ENCODE assay signal across 14 mouse cellular contexts in genomic region chr13:41267827-41268408, GRCm38 (mm10). TPM values are rescaled to one million over a fixed set of nuclear protein-coding genes. Genes with fewer than 3 reads are reported as not detected.
DNase-seq lines count a peak whose midpoint lies in the region; ATAC-seq lines count a peak whose summit lies in the region.
"Had no signal": no experiment of that assay in that cellular context is flagged by ENCODE, and none has a peak within 500 bp of the region (broad histone marks: within the 10 kb centered on the region; RNA-seq: fewer than 3 reads in every experiment).

No protein-coding gene starts in this region.

- intact Hi-C loops in heart, postnatal 10 days (cut with DNase I), result no loop called here

- H3K9me3 ChIP-seq in heart, embryonic 10.5 days, result no peaks in the 10 kb centered on the region
- H3K9me3 ChIP-seq in lung, embryonic 16.5 days (ENCODE audit: control insufficient read depth, low read length), result peaks cover 9% of the 10 kb centered on the region; the same call in 1 of the 2 replicates
- no peaks in the 10 kb centered on the region for H3K9me3 ChIP-seq in neural tube, embryonic 15.5 days (replicated peaks)
- H3K9me3 ChIP-seq: stomach, embryonic 15.5 days had no signal

- 32% methylated on average over 7 of the region's 7 CpGs for WGBS in heart, embryonic 10.5 days
- WGBS in lung, embryonic 16.5 days, result 33% methylated on average over 7 of the region's 7 CpGs
- WGBS in neural tube, embryonic 15.5 days, result 29% methylated on average over 7 of the region's 7 CpGs

- H3K27ac ChIP-seq in heart, embryonic 10.5 days, result 0 out of 2 replicates have a peak overlapping the region, but pooled peaks have one; percentile 23
- no peak overlapping the region for H3K27ac ChIP-seq in lung, embryonic 16.5 days (ENCODE audit: low read length)
- no peak overlapping the region for H3K27ac ChIP-seq in neural tube, embryonic 15.5 days (replicated peaks)
- H3K27ac ChIP-seq: forebrain, embryonic 10.5 days; limb, embryonic 12.5 days; stomach, embryonic 15.5 days had no signal

- H3K36me3 ChIP-seq in heart, embryonic 10.5 days, result no peaks in the 10 kb centered on the region
- H3K36me3 ChIP-seq in lung, embryonic 16.5 days (ENCODE audit: control insufficient read depth, insufficient read depth, low read length), result no peaks in the 10 kb centered on the region; the same call in 1 of the 2 replicates
- H3K36me3 ChIP-seq in neural tube, embryonic 15.5 days, result peaks cover 3% of the 10 kb centered on the region; the same call in 1 of the 2 replicates
- H3K36me3 ChIP-seq: limb, embryonic 12.5 days had no signal

- H3K27me3 ChIP-seq in heart, embryonic 10.5 days (ENCODE audit: insufficient read depth, poor library complexity, severe bottlenecking), result no peaks in the 10 kb centered on the region
- no peaks in the 10 kb centered on the region for H3K27me3 ChIP-seq in lung, embryonic 16.5 days (ENCODE audit: control insufficient read depth, insufficient read depth, low read depth, low read length)
- H3K27me3 ChIP-seq in neural tube, embryonic 15.5 days (replicated peaks), result no peaks in the 10 kb centered on the region
- H3K27me3 ChIP-seq: limb, embryonic 12.5 days; stomach, embryonic 15.5 days had no signal

- H3K4me3 ChIP-seq in heart, embryonic 10.5 days, result no peak overlapping the region
- H3K4me3 ChIP-seq in lung, embryonic 16.5 days (ENCODE audit: low read length), result no peak overlapping the region
- no peak overlapping the region for H3K4me3 ChIP-seq in neural tube, embryonic 15.5 days (replicated peaks)
- H3K4me3 ChIP-seq: forebrain, embryonic 10.5 days; limb, embryonic 12.5 days; stomach, embryonic 15.5 days had no signal

- H3K4me2 ChIP-seq in lung, embryonic 16.5 days (ENCODE audit: low read depth, low read length), result no peak overlapping the region
- peak overlapping the region; percentile 2 for H3K4me2 ChIP-seq in neural tube, embryonic 15.5 days
- H3K4me2 ChIP-seq: limb, embryonic 12.5 days; stomach, embryonic 15.5 days had no signal

- no peak for DNase-seq in heart, embryonic 10.5 days (ENCODE audit: low spot score)
- DNase-seq in heart, postnatal 10 days, result no peak
- no peak for DNase-seq in lung, postnatal 25 days (ENCODE audit: low spot score)
- peak; percentile 54 to 62 for DNase-seq in frontal cortex, postnatal 36 days (ENCODE audit: low spot score in 2 of 2)
- no peak for DNase-seq in adrenal gland, adult (ENCODE audit: inconsistent age in 2 of 2, low spot score in 1 of 2)
- DNase-seq: B cell, adult 2 months; cerebellum, adult 8-10 months had no signal

- peak; percentile 73 for ATAC-seq in lung, embryonic 16.5 days (ENCODE audit: low read depth)
- ATAC-seq in neural tube, embryonic 15.5 days (ENCODE audit: low FRiP score), result peak; percentile 41; the same call in 1 of the 2 replicates
- no peak for ATAC-seq in erythroid progenitor cell, adult 5-6 weeks (replicated peaks; ENCODE audit: low FRiP score, poor library complexity, severe bottlenecking)

- H3K4me1 ChIP-seq in heart, embryonic 10.5 days, result peaks cover 10% of the 10 kb centered on the region
- peaks cover 5% of the 10 kb centered on the region for H3K4me1 ChIP-seq in lung, embryonic 16.5 days (replicated peaks; ENCODE audit: control insufficient read depth, insufficient read depth, low read length)
- no peaks in the 10 kb centered on the region for H3K4me1 ChIP-seq in neural tube, embryonic 15.5 days
- H3K4me1 ChIP-seq: limb, embryonic 12.5 days; stomach, embryonic 15.5 days had no signal

- no peak overlapping the region for H3K9ac ChIP-seq in lung, embryonic 16.5 days (ENCODE audit: low read length)
- no peak overlapping the region for H3K9ac ChIP-seq in neural tube, embryonic 15.5 days (replicated peaks)
- H3K9ac ChIP-seq: limb, embryonic 12.5 days; stomach, embryonic 15.5 days had no signal

RNA-seq across cellular contexts. Expression of gene Gm17364, which starts 5.9 kb away (rescaled TPM):
- not detected in 2 replicates for polyA plus RNA-seq in heart, embryonic 10.5 days (2016; fragmentation: Nextera tagmentation; extraction: Ambion mirVana)
- not detected for total RNA-seq in heart, postnatal 10 days (2021)
- polyA plus RNA-seq in lung, embryonic 16.5 days (2015; fragmentation: Nextera tagmentation; extraction: Ambion mirVana), result not detected in 2 replicates
- not detected in 2 replicates for polyA plus RNA-seq in neural tube, embryonic 15.5 days (2015; fragmentation: Nextera tagmentation; extraction: Ambion mirVana)
- not detected in 2 replicates for total RNA-seq in erythroid progenitor cell, adult 5-6 weeks (2015; ENCODE audit: low replicate concordance)
- not detected in 2 replicates for total RNA-seq in erythroid progenitor cell, adult 5-6 weeks (2017; ENCODE audit: low replicate concordance)
- total RNA-seq: hematopoietic stem cell, adult 5-6 weeks had no signal
- polyA plus RNA-seq: forebrain, embryonic 10.5 days; limb, embryonic 12.5 days; stomach, embryonic 15.5 days had no signal

RNA-seq across cellular contexts. Expression of gene Smim13, which starts 18.3 kb away (rescaled TPM):
- polyA plus RNA-seq in heart, embryonic 10.5 days (2016; fragmentation: Nextera tagmentation; extraction: Ambion mirVana), result 11.4 TPM in 2 replicates
- 10 to 100 TPM; 19.8 to 21.9 TPM for total RNA-seq in heart, postnatal 10 days (2021)
- polyA plus RNA-seq in lung, embryonic 16.5 days (2015; fragmentation: Nextera tagmentation; extraction: Ambion mirVana), result 12.4 and 13.2 TPM in 2 replicates
- polyA plus RNA-seq in neural tube, embryonic 15.5 days (2015; fragmentation: Nextera tagmentation; extraction: Ambion mirVana), result 28.2 and 31.2 TPM in 2 replicates
- 0.84 and 2.2 TPM in 2 replicates for total RNA-seq in erythroid progenitor cell, adult 5-6 weeks (2015; ENCODE audit: low replicate concordance)
- 2.8 and 5.4 TPM in 2 replicates for total RNA-seq in erythroid progenitor cell, adult 5-6 weeks (2017; ENCODE audit: low replicate concordance)

RNA-seq across cellular contexts. Expression of gene Elovl2, which starts 47.7 kb away (rescaled TPM):
- polyA plus RNA-seq in heart, embryonic 10.5 days (2016; fragmentation: Nextera tagmentation; extraction: Ambion mirVana), result 4.1 and 15.5 TPM in 2 replicates
- total RNA-seq in heart, postnatal 10 days (2021), result under 1 TPM; 0.31 to 0.50 TPM
- 3.5 and 3.6 TPM in 2 replicates for polyA plus RNA-seq in lung, embryonic 16.5 days (2015; fragmentation: Nextera tagmentation; extraction: Ambion mirVana)
- 30.7 and 35.2 TPM in 2 replicates for polyA plus RNA-seq in neural tube, embryonic 15.5 days (2015; fragmentation: Nextera tagmentation; extraction: Ambion mirVana)
- total RNA-seq in erythroid progenitor cell, adult 5-6 weeks (2015; ENCODE audit: low replicate concordance), result not detected in 2 replicates
- not detected in 2 replicates for total RNA-seq in erythroid progenitor cell, adult 5-6 weeks (2017; ENCODE audit: low replicate concordance)

Comparison
In these comparisons a context has a peak if more than half of its experiments do, and no peak if none do; other contexts are left out.
1. DNase-seq: peak in frontal cortex, postnatal 36 days (2 of 2); none in heart, embryonic 10.5 days (single experiment), heart, postnatal 10 days (0 of 2), lung, postnatal 25 days (single experiment) and adrenal gland, adult (0 of 2).